Mouse (Mus musculus): ENCODE measurements around the gene Pank1.

DNA sequence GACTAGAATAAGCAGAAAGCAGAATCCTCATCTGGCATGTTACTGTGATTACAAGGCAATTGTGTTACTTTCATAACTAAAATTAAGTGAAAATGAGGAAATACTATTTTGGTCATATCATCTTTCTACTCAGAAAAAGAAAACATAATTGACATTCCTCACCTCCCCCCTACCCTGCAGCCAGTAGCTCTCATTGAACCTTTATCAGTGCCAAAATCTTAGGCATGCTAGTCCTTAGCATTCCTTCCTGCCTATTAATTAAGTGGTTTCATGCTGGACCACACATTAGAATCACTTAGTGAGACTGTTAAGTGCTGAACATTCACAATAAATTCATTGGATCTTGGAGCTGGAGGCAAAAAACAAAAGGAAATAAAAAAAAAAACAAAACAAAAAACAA lies 101.2 kb downstream of the Pank1 start:
- TF ChIP-seq CTCF (IDR thresholded peaks at IDR 0.05; ENCODE audit: extremely low read depth, insufficient read depth, insufficient read length, insufficient replicate concordance), result no peak
- no peak for TF ChIP-seq POLR2A (IDR thresholded peaks at IDR 0.05; ENCODE audit: low read depth, low read length)
